Mouse (Mus musculus) bone marrow, adult 2 months (tissue): ENCODE results near the gene Synrg.

ENCODE experiments used
- CTCF ChIP-seq: fragments of 200-500 bp; IDR thresholded peaks from 2 replicates; pipeline ENCODE4 v1.5.1; 2011; ENCODE audit warnings: low read length, control low read depth; ENCODE audit not compliant: control insufficient read depth, insufficient read depth
- POLR2A ChIP-seq: fragments of 200-500 bp; IDR thresholded peaks from 2 replicates; pipeline ENCODE4 v1.6.1; 2011; ENCODE audit warnings: low read depth, mild to moderate bottlenecking, control low read depth, low read length, borderline replicate concordance; ENCODE audit not compliant: control insufficient read depth

DNA sequence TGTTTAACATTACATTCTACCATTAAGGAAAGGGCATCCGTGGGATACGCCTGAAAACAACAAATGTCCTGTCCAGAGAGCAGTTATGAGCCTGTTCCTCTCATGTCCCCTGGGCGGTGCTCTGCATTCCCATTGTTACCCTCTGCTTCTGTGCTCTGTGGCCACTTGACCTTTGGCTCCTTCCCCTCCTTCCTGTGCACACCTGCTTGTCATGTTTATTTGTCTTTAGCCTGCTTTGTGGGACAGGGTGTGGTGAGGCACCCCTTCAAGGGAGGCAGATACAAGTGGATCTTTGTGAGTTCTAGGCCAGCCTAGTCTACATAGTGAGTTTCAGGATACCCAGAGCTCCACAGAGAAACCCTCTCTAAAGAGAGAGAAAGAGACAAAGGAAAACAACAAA lies 30.3 kb downstream of the Synrg start:
- TF ChIP-seq CTCF (no peak), POLR2A (no peak)
